Mouse (Mus musculus): ENCODE measurements around the gene Ptprt. TPM values are rescaled to one million over a fixed set of nuclear protein-coding genes. Genes with fewer than 3 reads are reported as not detected.

The Ptprt gene
- polyA plus RNA-seq, 1 experiment from 2014 or later: 0.77 TPM

- no peaks in the 10 kb centered on the region for H3K9me3 ChIP-seq (ENCODE audit: control insufficient read depth, low read length)
- H3K4me1 ChIP-seq (ENCODE audit: control insufficient read depth, insufficient read depth, low read length): no peaks in the 10 kb centered on the region
- H3K27ac ChIP-seq (ENCODE audit: low read depth, low read length): no peak overlapping the region
- no peaks in the 10 kb centered on the region for H3K27me3 ChIP-seq (ENCODE audit: control insufficient read depth, insufficient read depth, low read length)
- DNase-seq (ENCODE audit: low spot score, missing footprints) (no peak), ATAC-seq (ENCODE audit: low FRiP score) (no peak)
- no peak overlapping the region for H3K4me3 ChIP-seq (ENCODE audit: low read depth, low read length)
- no peak overlapping the region for H3K9ac ChIP-seq (ENCODE audit: low read length)
- no peaks in the 10 kb centered on the region for H3K36me3 ChIP-seq (ENCODE audit: control insufficient read depth, insufficient read depth, low read length)
- no peak overlapping the region for H3K4me2 ChIP-seq
These were observed 1088.7 kb downstream of the Ptprt start for GRCm38 (mm10) chr2:161572201-161572600.

- Histone ChIP-seq H3K9me3 (ENCODE audit: control insufficient read depth, low read length) (no peaks in the 10 kb centered on the region), H3K4me2 (no peak overlapping the region), H3K27ac (ENCODE audit: low read depth, low read length) (no peak overlapping the region), H3K27me3 (ENCODE audit: control insufficient read depth, insufficient read depth, low read length) (no peaks in the 10 kb centered on the region), H3K4me3 (ENCODE audit: low read depth, low read length) (no peak overlapping the region), H3K36me3 (ENCODE audit: control insufficient read depth, insufficient read depth, low read length) (no peaks in the 10 kb centered on the region), H3K9ac (ENCODE audit: low read length) (no peak overlapping the region), H3K4me1 (ENCODE audit: control insufficient read depth, insufficient read depth, low read length) (no peaks in the 10 kb centered on the region)
- ATAC-seq (ENCODE audit: low FRiP score): no peak
- DNase-seq (ENCODE audit: low spot score, missing footprints): no peak
- WGBS: 75% methylated on average over 10 of the region's 10 CpGs
These were observed 1090.5 kb downstream of the Ptprt start for GRCm38 (mm10) chr2:161570236-161570995.

DNA sequence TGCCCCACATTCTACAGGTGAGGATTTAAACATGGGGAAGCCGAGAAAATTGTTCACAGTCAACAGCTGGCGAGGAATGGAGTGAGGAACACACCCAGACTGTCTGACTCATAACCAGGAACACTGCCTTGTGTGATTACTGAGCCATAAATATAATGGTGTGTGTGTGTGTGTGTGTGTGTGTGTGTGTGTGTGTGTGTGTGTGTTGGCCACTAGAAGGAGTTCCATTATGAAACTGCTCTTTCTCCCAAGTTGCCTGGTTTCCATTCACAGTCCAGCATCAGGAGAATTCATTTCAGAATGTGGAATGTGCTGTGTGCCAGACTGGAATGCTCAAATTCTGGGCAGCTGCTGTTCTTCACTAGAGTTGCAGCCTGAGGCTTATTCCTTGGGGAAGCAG lies 1099.4 kb downstream of the Ptprt start:
- no peak overlapping the region for H3K27ac ChIP-seq (ENCODE audit: low read depth, low read length)
- no peak overlapping the region for H3K4me3 ChIP-seq (ENCODE audit: low read depth, low read length)
- H3K9me3 ChIP-seq (ENCODE audit: control insufficient read depth, low read length): no peaks in the 10 kb centered on the region
- H3K9ac ChIP-seq (ENCODE audit: low read length): no peak overlapping the region
- 88% methylated on average over 2 of the region's 2 CpGs for WGBS
- ATAC-seq (ENCODE audit: low FRiP score): no peak
- H3K4me2 ChIP-seq: no peak overlapping the region
- no peaks in the 10 kb centered on the region for H3K4me1 ChIP-seq (ENCODE audit: control insufficient read depth, insufficient read depth, low read length)
- H3K27me3 ChIP-seq (ENCODE audit: control insufficient read depth, insufficient read depth, low read length): no peaks in the 10 kb centered on the region
- no peaks in the 10 kb centered on the region for H3K36me3 ChIP-seq (ENCODE audit: control insufficient read depth, insufficient read depth, low read length)
- DNase-seq (ENCODE audit: low spot score, missing footprints): no peak

GRCm38 (mm10) chr2:161557874-161558273 lies 1103.1 kb downstream of the Ptprt start:
- 81% methylated on average over 4 of the region's 4 CpGs for WGBS
- H3K27me3 ChIP-seq (ENCODE audit: control insufficient read depth, insufficient read depth, low read length): no peaks in the 10 kb centered on the region
- H3K27ac ChIP-seq (ENCODE audit: low read depth, low read length): no peak overlapping the region
- no peak overlapping the region for H3K4me3 ChIP-seq (ENCODE audit: low read depth, low read length)
- H3K4me2 ChIP-seq: no peak overlapping the region
- H3K9me3 ChIP-seq (ENCODE audit: control insufficient read depth, low read length): no peaks in the 10 kb centered on the region
- ATAC-seq (ENCODE audit: low FRiP score) (no peak), DNase-seq (ENCODE audit: low spot score, missing footprints) (no peak)
- no peaks in the 10 kb centered on the region for H3K36me3 ChIP-seq (ENCODE audit: control insufficient read depth, insufficient read depth, low read length)
- H3K9ac ChIP-seq (ENCODE audit: low read length): no peak overlapping the region
- no peaks in the 10 kb centered on the region for H3K4me1 ChIP-seq (ENCODE audit: control insufficient read depth, insufficient read depth, low read length)

GRCm38 (mm10) chr2:161553651-161554050 lies 1107.3 kb downstream of the Ptprt start:
- H3K4me2 ChIP-seq: no peak overlapping the region
- no peak for ATAC-seq (ENCODE audit: low FRiP score)
- H3K4me1 ChIP-seq (ENCODE audit: control insufficient read depth, insufficient read depth, low read length): no peaks in the 10 kb centered on the region
- no peak for DNase-seq (ENCODE audit: low spot score, missing footprints)
- WGBS: 91% methylated on average over 9 of the region's 9 CpGs
- H3K4me3 ChIP-seq (ENCODE audit: low read depth, low read length): no peak overlapping the region
- H3K9ac ChIP-seq (ENCODE audit: low read length): no peak overlapping the region
- no peak overlapping the region for H3K27ac ChIP-seq (ENCODE audit: low read depth, low read length)
- no peaks in the 10 kb centered on the region for H3K36me3 ChIP-seq (ENCODE audit: control insufficient read depth, insufficient read depth, low read length)
- H3K27me3 ChIP-seq (ENCODE audit: control insufficient read depth, insufficient read depth, low read length): no peaks in the 10 kb centered on the region
- H3K9me3 ChIP-seq (ENCODE audit: control insufficient read depth, low read length): no peaks in the 10 kb centered on the region

DNA sequence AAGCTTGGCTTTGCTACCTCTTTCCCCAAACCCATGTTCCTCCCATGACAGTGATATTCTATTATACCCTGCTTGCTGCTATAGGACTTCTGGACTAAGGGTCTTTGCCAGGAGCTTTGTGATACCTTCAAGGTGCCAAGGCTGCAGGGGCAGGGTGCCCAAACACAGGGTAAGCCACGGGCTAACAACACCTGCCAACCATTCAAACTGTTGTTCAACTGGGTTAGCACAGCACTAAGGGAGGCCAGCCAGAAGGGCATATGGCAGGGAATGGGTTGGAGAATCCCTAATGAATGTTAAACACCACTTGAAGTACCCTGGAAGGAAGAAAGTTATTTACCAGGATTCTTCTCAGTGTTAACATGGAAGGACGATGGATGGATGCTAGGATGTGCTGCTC lies 1108.9 kb downstream of the Ptprt start:
- ATAC-seq (ENCODE audit: low FRiP score): no peak
- no peak overlapping the region for H3K4me3 ChIP-seq (ENCODE audit: low read depth, low read length)

DNA sequence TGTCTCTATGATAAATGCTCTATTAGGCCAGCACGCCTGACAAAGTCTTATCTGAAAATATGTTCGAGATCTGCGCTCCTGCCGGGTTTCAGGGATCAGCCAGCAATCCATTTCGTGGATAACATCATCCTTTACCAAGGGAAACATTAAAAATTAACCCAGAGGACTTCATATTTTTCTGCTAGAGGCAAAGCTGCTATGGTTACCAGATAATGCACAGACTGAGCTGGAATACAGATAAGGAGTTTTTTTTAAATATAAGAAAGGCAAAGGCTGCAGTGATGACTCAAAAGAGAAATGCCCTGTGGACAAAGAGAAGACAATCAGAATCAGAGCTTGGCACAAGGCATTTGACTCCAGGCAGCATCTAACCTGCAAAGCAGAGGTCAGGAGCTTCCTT lies 1111.4 kb downstream of the Ptprt start:
- DNase-seq (ENCODE audit: low spot score, missing footprints) (no peak), ATAC-seq (ENCODE audit: low FRiP score) (no peak)
- Histone ChIP-seq H3K9me3 (ENCODE audit: control insufficient read depth, low read length) (no peaks in the 10 kb centered on the region), H3K4me1 (ENCODE audit: control insufficient read depth, insufficient read depth, low read length) (no peaks in the 10 kb centered on the region), H3K27me3 (ENCODE audit: control insufficient read depth, insufficient read depth, low read length) (no peaks in the 10 kb centered on the region), H3K4me2 (no peak overlapping the region), H3K4me3 (ENCODE audit: low read depth, low read length) (no peak overlapping the region), H3K36me3 (ENCODE audit: control insufficient read depth, insufficient read depth, low read length) (no peaks in the 10 kb centered on the region), H3K9ac (ENCODE audit: low read length) (no peak overlapping the region), H3K27ac (ENCODE audit: low read depth, low read length) (no peak overlapping the region)
- WGBS: 87% methylated on average over 5 of the region's 5 CpGs

More for the DNA sequence above, 1108.9 kb downstream of the Ptprt start:
- Histone ChIP-seq H3K9me3 (ENCODE audit: control insufficient read depth, low read length) (no peaks in the 10 kb centered on the region), H3K4me2 (no peak overlapping the region), H3K4me1 (ENCODE audit: control insufficient read depth, insufficient read depth, low read length) (no peaks in the 10 kb centered on the region), H3K27me3 (ENCODE audit: control insufficient read depth, insufficient read depth, low read length) (no peaks in the 10 kb centered on the region), H3K27ac (ENCODE audit: low read depth, low read length) (no peak overlapping the region), H3K9ac (ENCODE audit: low read length) (no peak overlapping the region), H3K36me3 (ENCODE audit: control insufficient read depth, insufficient read depth, low read length) (no peaks in the 10 kb centered on the region)
- WGBS: 88% methylated on average over 2 of the region's 2 CpGs
- no peak for DNase-seq (ENCODE audit: low spot score, missing footprints)

- DNase-seq (ENCODE audit: low spot score, missing footprints) (no peak), ATAC-seq (ENCODE audit: low FRiP score) (no peak)
- no peak overlapping the region for H3K4me2 ChIP-seq
- no peaks in the 10 kb centered on the region for H3K4me1 ChIP-seq (ENCODE audit: control insufficient read depth, insufficient read depth, low read length)
- no peaks in the 10 kb centered on the region for H3K36me3 ChIP-seq (ENCODE audit: control insufficient read depth, insufficient read depth, low read length)
- no peak overlapping the region for H3K4me3 ChIP-seq (ENCODE audit: low read depth, low read length)
- no peaks in the 10 kb centered on the region for H3K9me3 ChIP-seq (ENCODE audit: control insufficient read depth, low read length)
- H3K27ac ChIP-seq (ENCODE audit: low read depth, low read length): no peak overlapping the region
- no peak overlapping the region for H3K9ac ChIP-seq (ENCODE audit: low read length)
- WGBS: 84% methylated on average over 5 of the region's 5 CpGs
- H3K27me3 ChIP-seq (ENCODE audit: control insufficient read depth, insufficient read depth, low read length): no peaks in the 10 kb centered on the region
These were observed 1113.6 kb downstream of the Ptprt start for GRCm38 (mm10) chr2:161547318-161547717.

GRCm38 (mm10) chr2:161545406-161545805 lies 1115.5 kb downstream of the Ptprt start:
- Histone ChIP-seq H3K9ac (ENCODE audit: low read length) (no peak overlapping the region), H3K27me3 (ENCODE audit: control insufficient read depth, insufficient read depth, low read length) (no peaks in the 10 kb centered on the region), H3K4me1 (ENCODE audit: control insufficient read depth, insufficient read depth, low read length) (no peaks in the 10 kb centered on the region), H3K4me2 (no peak overlapping the region), H3K36me3 (ENCODE audit: control insufficient read depth, insufficient read depth, low read length) (no peaks in the 10 kb centered on the region), H3K27ac (ENCODE audit: low read depth, low read length) (no peak overlapping the region), H3K9me3 (ENCODE audit: control insufficient read depth, low read length) (no peaks in the 10 kb centered on the region), H3K4me3 (ENCODE audit: low read depth, low read length) (no peak overlapping the region)
- 89% methylated on average over 4 of the region's 4 CpGs for WGBS
- DNase-seq (ENCODE audit: low spot score, missing footprints) (no peak), ATAC-seq (ENCODE audit: low FRiP score) (no peak)

Measured in midbrain, embryonic 11.5 days (tissue).